9 mouse cellular contexts compared by ENCODE assay signal in genomic region chr1:74415143-74415542, GRCm38 (mm10). TPM values are rescaled to one million over a fixed set of nuclear protein-coding genes. Genes with fewer than 3 reads are reported as not detected.
DNase-seq lines count a peak whose midpoint lies in the region; ATAC-seq and TF ChIP-seq lines count a peak whose summit lies in the region.
"Had no signal": no experiment of that assay in that cellular context is flagged by ENCODE, and none has a peak within 500 bp of the region (broad histone marks: within the 10 kb centered on the region; RNA-seq: fewer than 3 reads in every experiment).

No protein-coding gene starts in this region.

- H3K9me3 ChIP-seq in forebrain, embryonic 11.5 days (ENCODE audit: control insufficient read depth, low read length) = no peaks in the 10 kb centered on the region
- H3K9me3 ChIP-seq in forebrain, embryonic 14.5 days (replicated peaks; ENCODE audit: control insufficient read depth, low read length) = no peaks in the 10 kb centered on the region
- H3K9me3 ChIP-seq in G1E (replicated peaks) = no peaks in the 10 kb centered on the region
- H3K9me3 ChIP-seq in liver, embryonic 14.5 days (ENCODE audit: control insufficient read depth, low read length) = peaks cover 8% of the 10 kb centered on the region
- H3K9me3 ChIP-seq in forebrain, postnatal 0 days (ENCODE audit: low read length) = no peaks in the 10 kb centered on the region
- H3K9me3 ChIP-seq: heart, embryonic 13.5 days had no signal

- no peak overlapping the region for H3K9ac ChIP-seq in forebrain, embryonic 11.5 days (ENCODE audit: low read length)
- no peak overlapping the region for H3K9ac ChIP-seq in forebrain, embryonic 14.5 days (ENCODE audit: low read length)
- H3K9ac ChIP-seq in liver, embryonic 14.5 days (replicated peaks) = no peak overlapping the region
- H3K9ac ChIP-seq in forebrain, postnatal 0 days = no peak overlapping the region
- H3K9ac ChIP-seq: heart, embryonic 13.5 days had no signal

- H3K27ac ChIP-seq in forebrain, embryonic 11.5 days (ENCODE audit: low read depth, low read length) = no peak overlapping the region
- H3K27ac ChIP-seq in forebrain, embryonic 14.5 days (ENCODE audit: low read depth, low read length) = no peak overlapping the region
- H3K27ac ChIP-seq in liver, embryonic 14.5 days = no peak overlapping the region
- H3K27ac ChIP-seq in forebrain, postnatal 0 days (ENCODE audit: low read depth, low read length) = no peak overlapping the region
- H3K27ac ChIP-seq: heart, embryonic 13.5 days had no signal

- no peak for TF ChIP-seq CTCF in G1E (IDR thresholded peaks at IDR 0.05; ENCODE audit: low read depth, low read length)
- TF ChIP-seq CTCF in liver, embryonic 14.5 days (IDR thresholded peaks at IDR 0.05; ENCODE audit: low read depth) = no peak
- no peak for TF ChIP-seq CTCF in forebrain, postnatal 0 days (IDR thresholded peaks at IDR 0.05; ENCODE audit: low read depth)

- no peak overlapping the region for H3K4me2 ChIP-seq in forebrain, embryonic 11.5 days (ENCODE audit: low read depth, low read length, severe bottlenecking)
- H3K4me2 ChIP-seq in forebrain, embryonic 14.5 days (ENCODE audit: low read length) = no peak overlapping the region
- no peak overlapping the region for H3K4me2 ChIP-seq in liver, embryonic 14.5 days (ENCODE audit: low read depth)
- H3K4me2 ChIP-seq in forebrain, postnatal 0 days (ENCODE audit: low read depth) = no peak overlapping the region
- H3K4me2 ChIP-seq: heart, embryonic 13.5 days had no signal

- peak; percentile 68 for DNase-seq in forebrain, embryonic 11.5 days (ENCODE audit: low spot score)
- no peak for DNase-seq in forebrain, embryonic 14.5 days (ENCODE audit: low spot score)
- DNase-seq in G1E (ENCODE audit: low spot score) = no peak
- DNase-seq in liver, embryonic 14.5 days (ENCODE audit: low read depth in 3 of 3, low spot score in 3 of 3) = peak in 1 of 3 experiments; percentile 43
- DNase-seq in left cerebral cortex, postnatal 25 days (ENCODE audit: low spot score in 2 of 2) = no peak
- no peak for DNase-seq in T-cell, adult 2 months (ENCODE audit: low spot score)
- no peak for DNase-seq in forebrain, postnatal 0 days

- 48% methylated on average over 4 of the region's 4 CpGs for WGBS in forebrain, embryonic 11.5 days
- 45% methylated on average over 4 of the region's 4 CpGs for WGBS in forebrain, embryonic 14.5 days
- 34% methylated on average over 4 of the region's 4 CpGs for WGBS in liver, embryonic 14.5 days (ENCODE audit: insufficient replicate concordance)
- WGBS in forebrain, postnatal 0 days = 40% methylated on average over 4 of the region's 4 CpGs

- no peak for ATAC-seq in forebrain, embryonic 11.5 days (replicated peaks; ENCODE audit: low FRiP score)
- ATAC-seq in forebrain, embryonic 14.5 days = no peak
- peak; percentile 54 for ATAC-seq in G1E (ENCODE audit: extremely low read depth, insufficient number of reproducible peaks, low FRiP score, poor library complexity, severe bottlenecking)
- ATAC-seq in granulocyte monocyte progenitor cell, adult 5-6 weeks (replicated peaks; ENCODE audit: poor library complexity, severe bottlenecking) = peak; percentile 89
- ATAC-seq in liver, embryonic 14.5 days (ENCODE audit: insufficient read depth) = peak; percentile 76
- no peak for ATAC-seq in forebrain, postnatal 0 days

- no peaks in the 10 kb centered on the region for H3K4me1 ChIP-seq in forebrain, embryonic 11.5 days (replicated peaks; ENCODE audit: control insufficient read depth, insufficient read depth, low read length)
- H3K4me1 ChIP-seq in forebrain, embryonic 14.5 days (ENCODE audit: control insufficient read depth, insufficient read depth, low read length) = peaks cover 2% of the 10 kb centered on the region; the same call in 1 of the 2 replicates
- H3K4me1 ChIP-seq in G1E (ENCODE audit: insufficient read depth, low read depth, low read length) = peaks cover 26% of the 10 kb centered on the region
- H3K4me1 ChIP-seq in liver, embryonic 14.5 days (replicated peaks; ENCODE audit: control insufficient read depth in 2 of 2, insufficient read depth in 2 of 2, low read length in 1 of 2) = peaks cover 5 to 16% of the 10 kb centered on the region in 2 experiments; a peak in 3 of 4 replicates
- H3K4me1 ChIP-seq in forebrain, postnatal 0 days (ENCODE audit: insufficient read depth) = no peaks in the 10 kb centered on the region

- no peaks in the 10 kb centered on the region for H3K36me3 ChIP-seq in forebrain, embryonic 11.5 days (ENCODE audit: control insufficient read depth, insufficient read depth, low read length)
- H3K36me3 ChIP-seq in forebrain, embryonic 14.5 days (ENCODE audit: control insufficient read depth, insufficient read depth, low read length) = no peaks in the 10 kb centered on the region
- no peaks in the 10 kb centered on the region for H3K36me3 ChIP-seq in G1E (replicated peaks)
- no peaks in the 10 kb centered on the region for H3K36me3 ChIP-seq in liver, embryonic 14.5 days (replicated peaks; ENCODE audit: control insufficient read depth, insufficient read depth, low read depth)
- no peaks in the 10 kb centered on the region for H3K36me3 ChIP-seq in forebrain, postnatal 0 days (ENCODE audit: insufficient read depth)
- H3K36me3 ChIP-seq: heart, embryonic 13.5 days had no signal

- H3K27me3 ChIP-seq in forebrain, embryonic 11.5 days (ENCODE audit: control insufficient read depth, insufficient read depth, low read length) = no peaks in the 10 kb centered on the region
- H3K27me3 ChIP-seq in forebrain, embryonic 14.5 days (replicated peaks; ENCODE audit: control insufficient read depth, insufficient read depth, low read length) = no peaks in the 10 kb centered on the region
- peaks cover 38% of the 10 kb centered on the region for H3K27me3 ChIP-seq in G1E (ENCODE audit: insufficient read depth, low read length)
- no peaks in the 10 kb centered on the region for H3K27me3 ChIP-seq in liver, embryonic 14.5 days (ENCODE audit: control insufficient read depth, insufficient read depth, low read length)
- no peaks in the 10 kb centered on the region for H3K27me3 ChIP-seq in forebrain, postnatal 0 days (ENCODE audit: insufficient read depth, low read length)
- H3K27me3 ChIP-seq: heart, embryonic 13.5 days had no signal

- H3K4me3 ChIP-seq in forebrain, embryonic 11.5 days (ENCODE audit: low read depth, low read length) = no peak overlapping the region
- no peak overlapping the region for H3K4me3 ChIP-seq in forebrain, embryonic 14.5 days (ENCODE audit: low read depth, low read length)
- H3K4me3 ChIP-seq in G1E (ENCODE audit: low read depth, low read length) = no peak overlapping the region
- no peak overlapping the region for H3K4me3 ChIP-seq in liver, embryonic 14.5 days (ENCODE audit: insufficient read depth in 1 of 2, low read depth in 2 of 2, low read length in 2 of 2)
- H3K4me3 ChIP-seq in forebrain, postnatal 0 days (ENCODE audit: low read depth, low read length) = no peak overlapping the region
- H3K4me3 ChIP-seq: heart, embryonic 13.5 days had no signal

- intact Hi-C loops in left cerebral cortex, postnatal 25 days (cut with DNase I) = no loop called here

- TF ChIP-seq EP300 in liver, embryonic 14.5 days (IDR thresholded peaks at IDR 0.05; ENCODE audit: low read depth) = no peak

RNA-seq across cellular contexts. Expression of gene Vil1, which starts 6.0 kb away (rescaled TPM):
- polyA plus RNA-seq in forebrain, embryonic 11.5 days (2014; fragmentation: Nextera tagmentation; extraction: Ambion mirVana) = 0.13 and 0.21 TPM in 2 replicates
- 0.14 and 0.33 TPM in 2 replicates for polyA plus RNA-seq in forebrain, embryonic 14.5 days (2014; fragmentation: Nextera tagmentation; extraction: Ambion mirVana)
- total RNA-seq in G1E (2014; fragmentation: Nextera tagmentation) (0.29 and 0.68 TPM in 2 replicates), G1E (2017) (0.29 and 1.1 TPM in 2 replicates)
- 0.11 and 0.35 TPM in 2 replicates for polyA plus RNA-seq in G1E (2012)
- total RNA-seq in granulocyte monocyte progenitor cell, adult 5-6 weeks (2014; fragmentation: Nextera tagmentation) = 0.09 TPM in 1 of 2 replicates, not detected in the other
- not detected in 2 replicates for total RNA-seq in granulocyte monocyte progenitor cell, adult 5-6 weeks (2017)
- polyA plus RNA-seq in liver, embryonic 14.5 days (2012; rRNA removed) = 0.39 and 0.62 TPM in 2 replicates
- 0.40 and 0.50 TPM in 2 replicates for polyA plus RNA-seq in liver, embryonic 14.5 days (2014; fragmentation: Nextera tagmentation; extraction: Ambion mirVana)
- total RNA-seq in left cerebral cortex, postnatal 25 days (2021) = under 1 TPM; 0.39 to 0.96 TPM
- total RNA-seq in forebrain, postnatal 0 days (2014; rRNA removed) = 0.71 and 0.77 TPM in 2 replicates
- polyA plus RNA-seq in forebrain, postnatal 0 days (2015; fragmentation: Nextera tagmentation; extraction: Ambion mirVana) = 0.15 and 0.27 TPM in 2 replicates

RNA-seq across cellular contexts. Expression of gene Ctdsp1, which starts 23.8 kb away (rescaled TPM):
- 45.7 and 46.9 TPM in 2 replicates for polyA plus RNA-seq in forebrain, embryonic 11.5 days (2014; fragmentation: Nextera tagmentation; extraction: Ambion mirVana)
- polyA plus RNA-seq in forebrain, embryonic 14.5 days (2014; fragmentation: Nextera tagmentation; extraction: Ambion mirVana) = 19.9 and 22.3 TPM in 2 replicates
- total RNA-seq in G1E (2014; fragmentation: Nextera tagmentation) (154 and 171 TPM in 2 replicates), G1E (2017) (64.6 and 66.4 TPM in 2 replicates)
- polyA plus RNA-seq in G1E (2012) = 272 and 321 TPM in 2 replicates
- total RNA-seq in granulocyte monocyte progenitor cell, adult 5-6 weeks (2014; fragmentation: Nextera tagmentation) = 81.8 and 98.1 TPM in 2 replicates
- 27.7 and 33.9 TPM in 2 replicates for total RNA-seq in granulocyte monocyte progenitor cell, adult 5-6 weeks (2017)
- polyA plus RNA-seq in liver, embryonic 14.5 days (2012; rRNA removed) = 36.0 and 39.6 TPM in 2 replicates
- polyA plus RNA-seq in liver, embryonic 14.5 days (2014; fragmentation: Nextera tagmentation; extraction: Ambion mirVana) = 37.6 and 40.3 TPM in 2 replicates
- 10 to 100 TPM; 22.5 to 27.1 TPM for total RNA-seq in left cerebral cortex, postnatal 25 days (2021)
- total RNA-seq in forebrain, postnatal 0 days (2014; rRNA removed) = 18.2 and 24.7 TPM in 2 replicates
- 10.7 and 10.8 TPM in 2 replicates for polyA plus RNA-seq in forebrain, postnatal 0 days (2015; fragmentation: Nextera tagmentation; extraction: Ambion mirVana)

RNA-seq across cellular contexts. Expression of gene Slc11a1, which starts 40.1 kb away (rescaled TPM):
- polyA plus RNA-seq in forebrain, embryonic 11.5 days (2014; fragmentation: Nextera tagmentation; extraction: Ambion mirVana) = 1.0 and 1.9 TPM in 2 replicates
- 1.9 and 2.4 TPM in 2 replicates for polyA plus RNA-seq in forebrain, embryonic 14.5 days (2014; fragmentation: Nextera tagmentation; extraction: Ambion mirVana)
- total RNA-seq in G1E (2014; fragmentation: Nextera tagmentation) (not detected in 2 replicates), G1E (2017) (0.23 and 0.60 TPM in 2 replicates)
- not detected in 2 replicates for polyA plus RNA-seq in G1E (2012)
- 0.38 and 0.49 TPM in 2 replicates for total RNA-seq in granulocyte monocyte progenitor cell, adult 5-6 weeks (2014; fragmentation: Nextera tagmentation)
- 0.26 and 0.69 TPM in 2 replicates for total RNA-seq in granulocyte monocyte progenitor cell, adult 5-6 weeks (2017)
- 9.2 and 13.7 TPM in 2 replicates for polyA plus RNA-seq in liver, embryonic 14.5 days (2012; rRNA removed)
- 8.3 and 8.7 TPM in 2 replicates for polyA plus RNA-seq in liver, embryonic 14.5 days (2014; fragmentation: Nextera tagmentation; extraction: Ambion mirVana)
- 1 to 10 TPM; 3.3 to 4.1 TPM for total RNA-seq in left cerebral cortex, postnatal 25 days (2021)
- total RNA-seq in forebrain, postnatal 0 days (2014; rRNA removed) = 3.7 and 10.7 TPM in 2 replicates
- polyA plus RNA-seq in forebrain, postnatal 0 days (2015; fragmentation: Nextera tagmentation; extraction: Ambion mirVana) = 1.8 and 3.3 TPM in 2 replicates

RNA-seq across cellular contexts. Expression of gene Catip, which starts 53.2 kb away (rescaled TPM):
- 0.52 TPM in 1 of 2 replicates, not detected in the other for polyA plus RNA-seq in forebrain, embryonic 11.5 days (2014; fragmentation: Nextera tagmentation; extraction: Ambion mirVana)
- polyA plus RNA-seq in forebrain, embryonic 14.5 days (2014; fragmentation: Nextera tagmentation; extraction: Ambion mirVana) = 0.50 and 0.93 TPM in 2 replicates
- not detected in 2 replicates for total RNA-seq in G1E (2014; fragmentation: Nextera tagmentation)
- 0.27 TPM in 1 of 2 replicates, not detected in the other for total RNA-seq in G1E (2017)
- polyA plus RNA-seq in G1E (2012) = not detected in 2 replicates
- 1.9 TPM in 1 of 2 replicates, not detected in the other for total RNA-seq in granulocyte monocyte progenitor cell, adult 5-6 weeks (2014; fragmentation: Nextera tagmentation)
- not detected in 2 replicates for total RNA-seq in granulocyte monocyte progenitor cell, adult 5-6 weeks (2017)
- 0.05 and 0.10 TPM in 2 replicates for polyA plus RNA-seq in liver, embryonic 14.5 days (2012; rRNA removed)
- polyA plus RNA-seq in liver, embryonic 14.5 days (2014; fragmentation: Nextera tagmentation; extraction: Ambion mirVana) = not detected in 2 replicates
- under 1 TPM; 0.55 to 0.80 TPM for total RNA-seq in left cerebral cortex, postnatal 25 days (2021)
- total RNA-seq in forebrain, postnatal 0 days (2014; rRNA removed) = 2.1 and 2.7 TPM in 2 replicates
- 0.63 and 1.6 TPM in 2 replicates for polyA plus RNA-seq in forebrain, postnatal 0 days (2015; fragmentation: Nextera tagmentation; extraction: Ambion mirVana)

Comparison
In these comparisons a context has a peak if more than half of its experiments do, and no peak if none do; other contexts are left out.
1. ATAC-seq: peak in G1E (single experiment), granulocyte monocyte progenitor cell, adult 5-6 weeks (single experiment) and liver, embryonic 14.5 days (single experiment); none in forebrain, embryonic 11.5 days (single experiment), forebrain, embryonic 14.5 days (single experiment) and forebrain, postnatal 0 days (single experiment).